Mouse (Mus musculus) lung, postnatal 36 days (tissue): ENCODE measurements around the gene Ncoa1.
"Not testable (repeated sequence)": the region's sequence is repeated elsewhere in the genome, so short reads cannot be mapped to it uniquely, and the experiment has no call there.

Experiments used
- DNase-seq: peaks from one replicate; pipeline ENCODE4 v3.0.0; 2022; ENCODE audit warnings: mixed read lengths

The Ncoa1 gene

GRCm38 (mm10) chr12:4298626-4299025 is 178.4 kb downstream of the Ncoa1 start:
- no peak for DNase-seq

GRCm38 (mm10) chr12:4295881-4296280 is 181.1 kb downstream of the Ncoa1 start:
- no peak for DNase-seq

GRCm38 (mm10) chr12:4295281-4295680 is 181.7 kb downstream of the Ncoa1 start:
- no peak for DNase-seq

GRCm38 (mm10) chr12:4293813-4294212 is 183.2 kb downstream of the Ncoa1 start:
- no peak for DNase-seq

- DNase-seq, result peak; percentile 58
Observed at GRCm38 (mm10) chr12:4285186-4285585, 191.8 kb downstream of the Ncoa1 start.

GRCm38 (mm10) chr12:4279878-4280277 is 197.1 kb downstream of the Ncoa1 start:
- DNase-seq, result no peak

- no peak for DNase-seq
Observed at GRCm38 (mm10) chr12:4278978-4279755, 197.8 kb downstream of the Ncoa1 start.

GRCm38 (mm10) chr12:4271078-4271477 is 205.9 kb downstream of the Ncoa1 start:
- no peak for DNase-seq

GRCm38 (mm10) chr12:4267765-4268164 is 209.2 kb downstream of the Ncoa1 start:
- no peak for DNase-seq

- DNase-seq, result no peak
Observed at GRCm38 (mm10) chr12:4252742-4253655, 224.0 kb downstream of the Ncoa1 start.

GRCm38 (mm10) chr12:4249786-4250185 is 227.2 kb downstream of the Ncoa1 start:
- no peak for DNase-seq

- DNase-seq, result no peak
Observed at GRCm38 (mm10) chr12:4245742-4246141, 231.2 kb downstream of the Ncoa1 start.

GRCm38 (mm10) chr12:4243805-4244204 is 233.2 kb downstream of the Ncoa1 start:
- DNase-seq, result peak; percentile 10

- DNase-seq, result not testable (repeated sequence)
Observed at GRCm38 (mm10) chr12:4240281-4240680, 236.7 kb downstream of the Ncoa1 start.

- DNase-seq, result no peak
Observed at GRCm38 (mm10) chr12:4237481-4237880, 239.5 kb downstream of the Ncoa1 start.

GRCm38 (mm10) chr12:4233572-4234508 is 243.1 kb downstream of the Ncoa1 start, which contains the start of the genes Ptrhd1 and Cenpo:
Gene Ptrhd1 (plus strand): TSS chr12:4234027.
Gene Cenpo (minus strand): TSS chr12:4234294.
- DNase-seq, result peak; percentile 99

GRCm38 (mm10) chr12:4232777-4233176 is 244.2 kb downstream of the Ncoa1 start:
- DNase-seq, result no peak

- no peak for DNase-seq
Observed at GRCm38 (mm10) chr12:4230156-4230555, 246.8 kb downstream of the Ncoa1 start.

GRCm38 (mm10) chr12:4212908-4213307 is 264.1 kb downstream of the Ncoa1 start:
- no peak for DNase-seq

GRCm38 (mm10) chr12:4211174-4211573 is 265.8 kb downstream of the Ncoa1 start:
- DNase-seq, result peak; percentile 34

GRCm38 (mm10) chr12:4209196-4209595 is 267.8 kb downstream of the Ncoa1 start:
- DNase-seq, result no peak

GRCm38 (mm10) chr12:4208405-4209133 is 268.4 kb downstream of the Ncoa1 start:
- peak; percentile 80 for DNase-seq
